Mouse (Mus musculus): ENCODE measurements around the gene Olfr1120. TPM values are rescaled to one million over a fixed set of nuclear protein-coding genes. Genes with fewer than 3 reads are reported as not detected.
"Not testable (repeated sequence)": the region's sequence is repeated elsewhere in the genome, so short reads cannot be mapped to it uniquely, and the experiment has no call there.

Gene Olfr1120
- not detected for total RNA-seq (2018; cell fraction: chromatin; rRNA removed)
- not detected for total RNA-seq (2018; cell fraction: cytosol; rRNA removed)
- not detected for total RNA-seq (2018; cell fraction: nucleus; rRNA removed)
- not detected in 3 replicates for polyA plus RNA-seq (2018)

DNA sequence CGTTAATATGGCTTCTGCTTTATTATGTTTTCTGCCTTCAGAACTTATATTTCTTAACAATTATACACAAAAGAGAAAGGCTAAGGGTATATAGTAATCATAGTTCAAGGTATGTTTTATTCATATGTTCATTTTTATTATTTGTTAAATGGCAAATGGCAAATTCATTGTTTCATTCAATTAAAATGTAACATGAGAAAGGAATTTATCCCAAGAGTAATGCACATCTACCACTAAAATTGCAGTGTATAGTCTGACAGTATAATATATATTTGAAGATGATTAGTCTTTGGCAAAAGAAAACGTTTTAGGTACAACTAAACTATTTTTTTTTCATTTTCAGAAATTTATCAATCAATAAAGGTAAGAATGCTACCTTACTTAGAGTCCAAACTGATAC is at the start of gene Olfr1120:
Olfr1120 (plus strand) TSS at position 301 of the 400 bp plus-strand sequence.
- Histone ChIP-seq H3K27ac (no peak within 1 kb of the TSS), H3K79me2 (ENCODE audit: inconsistent target) (no peaks in the 10 kb centered on the region), H3K4me3 (ENCODE audit: inconsistent target) (no peak within 1 kb of the TSS), H3K36me3 (ENCODE audit: inconsistent target) (no peaks in the 10 kb centered on the region)
- WGBS (ENCODE audit: missing documents): 61% methylated on average over 2 of the region's 2 CpGs

GRCm38 (mm10) chr2:87307281-87307680 is 47.3 kb upstream of the Olfr1120 start, which contains the start of gene Olfr1118:
Olfr1118 (plus strand) TSS chr2:87307581.
- 80% methylated on average over 1 of the region's 1 CpGs for WGBS (ENCODE audit: missing documents)
- Histone ChIP-seq H3K36me3 (ENCODE audit: inconsistent target) (no peaks in the 10 kb centered on the region), H3K4me3 (ENCODE audit: inconsistent target) (no peak within 1 kb of the TSS), H3K27ac (no peak within 1 kb of the TSS), H3K79me2 (ENCODE audit: inconsistent target) (no peaks in the 10 kb centered on the region)

- H3K27ac ChIP-seq; H3K4me3 ChIP-seq (ENCODE audit: inconsistent target); H3K79me2 ChIP-seq (ENCODE audit: inconsistent target); H3K36me3 ChIP-seq (ENCODE audit: inconsistent target): not testable (repeated sequence)
- 100% methylated on average over 2 of the region's 2 CpGs for WGBS (ENCODE audit: missing documents)
Measured at GRCm38 (mm10) chr2:87360121-87360520, 5.5 kb downstream of the Olfr1120 start.

DNA sequence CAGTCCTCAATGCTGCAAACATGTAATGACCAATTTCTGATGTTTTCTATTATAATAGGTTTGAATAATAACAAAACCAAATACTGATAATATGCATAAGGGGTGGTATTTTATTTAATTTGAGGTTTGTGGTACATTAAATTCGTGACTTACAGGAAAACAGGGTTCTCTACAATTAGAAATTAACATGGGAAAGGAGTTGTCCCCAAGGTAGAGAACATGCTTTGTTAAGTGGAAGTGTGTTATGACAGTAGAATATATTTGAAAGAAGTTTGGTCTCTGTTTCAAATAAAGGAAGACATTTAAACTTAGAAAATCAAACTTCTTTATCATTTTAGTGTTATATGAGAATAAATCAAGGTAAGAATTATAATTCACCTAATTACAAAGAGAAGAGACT is 15.0 kb downstream of the Olfr1120 start, which contains the start of gene Olfr1121:
Olfr1121 (plus strand) TSS at position 301 of the 400 bp plus-strand sequence.
- WGBS (ENCODE audit: missing documents): 10% methylated on average over 1 of the region's 1 CpGs

DNA sequence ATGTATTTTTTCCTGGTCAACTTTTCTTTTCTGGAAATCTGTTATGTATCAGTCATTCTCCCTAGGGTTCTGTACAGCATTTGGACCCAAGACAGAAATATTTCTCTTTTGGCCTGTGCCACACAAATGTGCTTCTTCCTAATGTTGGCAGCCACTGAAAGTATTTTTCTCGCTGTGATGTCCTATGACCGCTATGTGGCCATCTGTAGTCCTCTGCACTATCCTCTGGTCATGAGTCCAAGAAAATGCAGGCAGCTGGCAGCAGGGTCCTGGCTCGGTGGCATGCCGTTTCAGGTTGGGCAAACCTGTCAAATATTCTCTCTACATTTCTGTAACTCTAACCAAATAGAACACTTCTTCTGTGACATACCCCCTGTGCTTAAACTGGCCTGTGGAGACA is 17.1 kb downstream of the Olfr1120 start:
- Histone ChIP-seq H3K79me2 (ENCODE audit: inconsistent target) (no peaks in the 10 kb centered on the region), H3K27ac (no peak overlapping the region), H3K36me3 (ENCODE audit: inconsistent target) (no peaks in the 10 kb centered on the region), H3K4me3 (ENCODE audit: inconsistent target) (no peak overlapping the region)
- 82% methylated on average over 4 of the region's 4 CpGs for WGBS (ENCODE audit: missing documents)

More for the DNA sequence above, 15.0 kb downstream of the Olfr1120 start, which contains the start of gene Olfr1121:
- H3K79me2 ChIP-seq (ENCODE audit: inconsistent target): no peaks in the 10 kb centered on the region
- H3K27ac ChIP-seq: no peak within 1 kb of the TSS
- H3K36me3 ChIP-seq (ENCODE audit: inconsistent target): no peaks in the 10 kb centered on the region
- H3K4me3 ChIP-seq (ENCODE audit: inconsistent target): no peak within 1 kb of the TSS

DNA sequence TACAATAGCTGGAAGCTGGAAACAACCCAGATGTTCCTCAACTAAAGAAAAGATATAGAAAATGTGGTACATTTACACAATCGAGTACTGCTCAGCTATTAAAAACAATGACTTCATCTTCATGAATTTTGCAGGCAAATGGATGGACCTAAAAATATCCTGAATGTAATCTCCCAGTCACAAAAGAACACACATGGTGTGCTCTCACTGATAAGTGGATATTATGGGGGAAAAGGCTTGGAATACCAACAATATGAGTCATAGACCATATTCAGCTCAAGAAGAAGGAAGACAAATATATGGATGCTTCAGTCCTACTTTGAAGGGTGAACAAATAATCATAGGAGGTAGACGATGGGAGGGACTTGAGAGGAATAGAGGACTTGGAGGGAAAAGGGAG is 29.3 kb downstream of the Olfr1120 start:
- WGBS (ENCODE audit: missing documents): 64% methylated on average over 2 of the region's 2 CpGs

GRCm38 (mm10) chr2:87385549-87385948 is 30.9 kb downstream of the Olfr1120 start, which contains the start of gene Olfr1122:
Olfr1122 (plus strand) TSS chr2:87385849.
- Histone ChIP-seq H3K4me3 (ENCODE audit: inconsistent target) (no peak within 1 kb of the TSS), H3K27ac (no peak within 1 kb of the TSS)
- WGBS (ENCODE audit: missing documents): 92% methylated on average over 2 of the region's 2 CpGs

More for the DNA sequence above, 29.3 kb downstream of the Olfr1120 start:
- Histone ChIP-seq H3K36me3 (ENCODE audit: inconsistent target) (no peaks in the 10 kb centered on the region), H3K79me2 (ENCODE audit: inconsistent target) (no peaks in the 10 kb centered on the region), H3K4me3 (ENCODE audit: inconsistent target) (no peak overlapping the region), H3K27ac (no peak overlapping the region)

DNA sequence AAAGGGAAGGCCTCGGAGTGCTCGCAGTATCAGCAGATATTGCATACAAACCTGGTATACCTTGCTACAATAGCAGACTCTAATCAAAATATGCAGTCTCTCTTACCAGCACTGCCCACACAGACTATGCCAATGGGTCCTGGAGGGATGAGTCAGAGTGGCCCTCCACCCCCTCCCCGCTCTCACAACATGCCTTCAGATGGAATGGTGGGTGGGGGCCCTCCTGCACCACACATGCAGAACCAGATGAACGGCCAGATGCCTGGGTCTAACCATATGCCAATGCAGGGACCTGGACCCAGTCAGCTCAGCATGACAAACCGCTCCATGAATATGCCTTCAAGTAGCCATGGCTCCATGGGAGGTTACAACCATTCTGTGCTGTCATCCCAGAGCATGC is 39.0 kb downstream of the Olfr1120 start:
- not testable (repeated sequence) for H3K36me3 ChIP-seq (ENCODE audit: inconsistent target); H3K79me2 ChIP-seq (ENCODE audit: inconsistent target); H3K27ac ChIP-seq; H3K4me3 ChIP-seq (ENCODE audit: inconsistent target)
- 90% methylated on average over 3 of the region's 5 CpGs for WGBS (ENCODE audit: missing documents)

More at GRCm38 (mm10) chr2:87385549-87385948, 30.9 kb downstream of the Olfr1120 start, which contains the start of gene Olfr1122:
- no peaks in the 10 kb centered on the region for H3K79me2 ChIP-seq (ENCODE audit: inconsistent target)
- H3K36me3 ChIP-seq (ENCODE audit: inconsistent target): no peaks in the 10 kb centered on the region

DNA sequence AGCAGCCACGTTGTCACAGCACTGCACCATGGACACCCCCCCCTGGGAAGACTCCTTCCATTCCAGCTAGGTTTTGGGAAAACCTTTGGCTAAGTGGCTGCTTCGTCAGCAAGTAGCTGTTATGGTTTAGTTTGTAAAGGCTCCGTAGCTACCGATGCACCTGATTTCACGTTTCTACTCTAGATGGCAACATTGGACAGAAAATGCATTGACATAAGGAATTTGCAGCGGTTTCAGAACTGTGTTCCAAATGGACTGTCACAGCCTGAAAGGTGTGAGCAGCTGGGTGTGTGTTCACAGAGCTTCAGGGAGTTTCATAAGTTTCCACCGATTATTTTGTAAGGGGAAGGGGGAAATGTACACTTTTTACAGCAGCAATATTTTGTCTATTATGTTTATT is 40.1 kb downstream of the Olfr1120 start:
- H3K36me3 ChIP-seq (ENCODE audit: inconsistent target); H3K79me2 ChIP-seq (ENCODE audit: inconsistent target); H3K4me3 ChIP-seq (ENCODE audit: inconsistent target); H3K27ac ChIP-seq: not testable (repeated sequence)
- 84% methylated on average over 7 of the region's 7 CpGs for WGBS (ENCODE audit: missing documents)

Other genes with a start within 250 kb of the Olfr1120 start
- gene Olfr259, start 240.2 kb upstream of the Olfr1120 start, polyA plus RNA-seq (2018): not detected in 3 replicates
- gene Olfr1110, start 214.5 kb upstream of the Olfr1120 start, polyA plus RNA-seq (2018): not detected in 3 replicates
- gene Olfr1111, start 202.2 kb upstream of the Olfr1120 start, polyA plus RNA-seq (2018): not detected in 3 replicates
- gene Olfr1112, start 167.0 kb upstream of the Olfr1120 start, polyA plus RNA-seq (2018): not detected in 3 replicates
- gene Olfr1113, start 145.8 kb upstream of the Olfr1120 start, polyA plus RNA-seq (2018): not detected in 3 replicates
- not detected in 3 replicates for gene Olfr1115, start 106.8 kb upstream of the Olfr1120 start, polyA plus RNA-seq (2018)
- gene Olfr1116, start 87.3 kb upstream of the Olfr1120 start, polyA plus RNA-seq (2018): not detected in 3 replicates
- not detected in 3 replicates for gene Olfr1118, start 47.2 kb upstream of the Olfr1120 start, polyA plus RNA-seq (2018)
- gene Olfr1121, start 15.1 kb downstream of the Olfr1120 start, polyA plus RNA-seq (2018): not detected in 3 replicates
- not detected in 3 replicates for gene Olfr1122, start 31.0 kb downstream of the Olfr1120 start, polyA plus RNA-seq (2018)
- gene Olfr1123, start 61.8 kb downstream of the Olfr1120 start, polyA plus RNA-seq (2018): not detected in 3 replicates
- not detected in 3 replicates for gene Olfr1124, start 75.5 kb downstream of the Olfr1120 start, polyA plus RNA-seq (2018)
- not detected in 3 replicates for gene Olfr1126, start 99.1 kb downstream of the Olfr1120 start, polyA plus RNA-seq (2018)
- not detected in 3 replicates for gene Pramel7, start 142.3 kb downstream of the Olfr1120 start, polyA plus RNA-seq (2018)
- not detected in 3 replicates for gene Pramel6, start 151.8 kb downstream of the Olfr1120 start, polyA plus RNA-seq (2018)
- not detected in 3 replicates for gene Olfr153, start 177.0 kb downstream of the Olfr1120 start, polyA plus RNA-seq (2018)
- not detected in 3 replicates for gene Olfr1128, start 190.7 kb downstream of the Olfr1120 start, polyA plus RNA-seq (2018)
- gene Olfr1129, start 219.1 kb downstream of the Olfr1120 start, polyA plus RNA-seq (2018): not detected in 3 replicates

All from macrophage (primary cell).